Mouse (Mus musculus) urinary bladder, postnatal 4 days (tissue): ENCODE measurements around the gene Tec.

Experiments used
- DNase-seq, 2 experiments: peaks; one replicate each; pipeline ENCODE4 v3.0.0; 2021 to 2022; ENCODE audit warnings: low spot score in 2 of 2

Tec gene

GRCm38 (mm10) chr5:72891534-72891933, 23.3 kb upstream of the Tec start:
- peak in 1 of 2 experiments; percentile 36 for DNase-seq

GRCm38 (mm10) chr5:72888260-72888659, 20.0 kb upstream of the Tec start:
- DNase-seq = no peak

DNA sequence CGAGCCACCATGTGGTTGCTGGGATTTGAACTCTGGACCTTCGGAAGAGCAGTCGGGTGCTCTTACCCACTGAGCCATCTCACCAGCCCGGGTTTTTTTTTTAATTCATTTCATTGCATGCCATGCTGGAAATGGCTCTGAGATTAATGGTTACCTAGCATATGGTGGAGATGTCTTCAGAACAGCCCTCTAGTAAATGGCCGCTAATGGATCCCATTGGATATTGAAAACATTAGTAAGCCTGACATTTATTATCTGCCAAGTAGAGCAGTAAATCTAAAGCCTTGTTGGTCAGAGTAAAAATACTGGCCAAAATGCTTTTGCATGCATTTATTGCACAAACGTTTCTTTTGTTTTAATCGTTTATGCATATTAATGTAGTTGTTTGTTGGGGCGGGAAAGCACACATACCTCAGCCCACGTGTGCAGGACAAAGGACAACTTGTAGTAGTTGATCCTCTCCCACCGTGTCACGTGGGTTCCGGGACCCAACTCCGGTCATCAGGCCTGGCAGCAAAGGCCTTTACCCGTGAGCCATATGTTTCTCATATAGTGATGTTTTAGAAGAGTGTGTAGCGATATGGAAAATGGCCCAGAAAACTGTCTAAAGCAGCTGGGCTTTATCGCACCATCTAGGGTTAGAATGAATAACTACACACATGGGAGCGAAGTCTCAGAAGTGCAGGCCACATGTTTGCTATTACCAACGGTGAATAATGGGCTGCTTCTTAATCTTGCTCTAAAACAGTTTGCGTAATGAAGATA, 18.4 kb upstream of the Tec start:
- no peak for DNase-seq

DNA sequence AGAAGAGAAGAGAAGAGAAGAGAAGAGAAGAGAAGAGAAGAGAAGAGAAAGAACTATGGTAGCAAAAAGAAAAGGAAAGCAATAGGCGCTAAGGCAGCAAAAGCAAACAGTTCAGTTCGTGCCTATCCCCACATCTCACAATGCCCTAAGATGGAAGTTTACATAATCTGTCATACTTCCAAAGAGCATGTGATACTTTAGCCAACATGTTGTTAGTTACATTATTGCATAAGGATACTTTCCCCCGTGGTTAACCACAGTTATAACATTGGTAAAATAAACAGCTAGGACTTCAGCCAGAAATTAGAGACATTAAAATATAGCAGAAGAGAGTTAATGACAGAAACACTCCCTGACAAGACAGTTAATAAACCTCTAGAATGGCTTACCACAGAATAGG, 15.4 kb upstream of the Tec start:
- DNase-seq = no peak

- no peak for DNase-seq
These were observed 14.1 kb upstream of the Tec start for GRCm38 (mm10) chr5:72882412-72882765.

- no peak for DNase-seq
These were observed 13.6 kb upstream of the Tec start for GRCm38 (mm10) chr5:72881748-72882411.

DNA sequence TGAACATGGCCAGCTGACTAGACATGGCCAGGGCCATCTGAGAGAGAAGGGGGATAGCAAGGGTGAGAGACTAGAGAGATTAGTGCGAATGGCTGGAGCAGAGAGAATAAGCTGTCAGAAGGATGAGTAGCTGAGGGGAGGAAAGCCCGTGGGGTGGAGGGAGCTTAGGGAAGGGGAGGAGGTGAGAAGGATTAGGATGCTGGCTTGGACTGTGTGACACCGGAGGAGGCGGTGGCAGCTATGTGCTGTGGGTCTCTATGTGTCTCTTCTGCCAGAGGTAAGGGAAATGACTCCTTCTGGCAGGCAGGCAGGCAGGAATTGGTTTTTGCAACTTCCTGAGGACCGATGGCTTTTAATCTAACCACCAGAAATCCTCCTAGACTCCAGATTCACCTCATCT, 11.5 kb upstream of the Tec start:
- DNase-seq = no peak

GRCm38 (mm10) chr5:72871114-72871513, 2.8 kb upstream of the Tec start:
- no peak for DNase-seq

- no peak for DNase-seq
These were observed 1.7 kb upstream of the Tec start for GRCm38 (mm10) chr5:72869779-72870608.

DNA sequence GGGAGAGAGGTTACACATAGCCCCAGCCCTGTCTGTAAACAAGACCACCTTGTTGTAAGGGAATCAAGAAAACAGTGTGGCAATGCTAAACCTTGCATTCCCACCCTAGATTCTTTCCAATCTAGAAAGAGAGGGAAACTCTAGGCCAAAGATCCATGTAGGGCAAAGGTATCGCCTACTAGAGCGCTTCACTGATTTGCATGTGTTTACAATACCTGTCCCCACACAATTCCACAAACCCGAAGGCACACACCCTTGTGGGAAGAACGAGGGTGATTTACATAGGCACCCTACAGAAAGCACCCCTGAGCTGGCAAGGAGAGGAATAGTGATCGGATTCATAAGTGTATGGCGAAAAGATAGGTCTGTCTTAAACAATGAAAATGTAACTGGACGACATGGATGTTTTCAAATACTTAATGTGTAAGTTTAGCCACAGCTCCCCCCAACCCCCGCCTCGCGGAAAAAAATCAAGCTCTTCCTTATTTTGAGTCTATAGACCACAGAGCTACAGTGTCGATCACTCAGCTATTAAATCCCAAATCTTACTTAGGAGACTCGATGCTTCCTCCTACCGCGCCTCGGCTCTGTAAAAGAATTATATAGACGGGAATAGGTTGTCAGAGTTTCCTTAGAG, 1.1 kb downstream of the Tec start:
- no peak for DNase-seq

DNA sequence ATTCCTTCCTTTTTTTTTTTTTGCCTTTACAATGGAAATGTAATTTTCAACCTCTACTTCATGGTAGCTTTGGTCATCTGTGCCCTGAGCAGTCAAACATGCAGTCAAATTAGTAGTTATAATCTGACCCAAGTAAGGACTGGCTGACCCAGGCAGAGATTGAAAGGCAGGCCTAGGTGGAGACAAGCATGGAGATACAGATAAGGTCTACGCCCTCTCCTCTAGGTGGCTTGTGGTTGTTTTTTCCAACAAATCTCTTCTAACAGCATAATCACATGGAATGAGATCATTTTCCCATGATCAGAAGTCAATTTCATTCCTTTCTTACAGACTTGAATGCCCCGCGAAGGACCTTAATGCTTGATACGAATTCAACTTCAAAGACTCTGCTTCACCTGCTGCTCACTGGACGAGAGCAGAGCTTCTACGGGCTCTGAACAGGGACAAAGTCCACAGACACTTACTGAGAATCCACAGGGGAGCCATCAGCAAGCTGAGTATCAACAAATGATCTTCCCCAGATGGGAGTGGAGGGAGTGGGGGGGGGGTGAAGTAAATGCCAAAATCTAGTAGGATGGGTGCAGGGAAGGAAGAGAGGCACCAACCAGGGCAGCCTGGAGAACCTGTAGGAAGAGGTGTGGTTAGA, 1.9 kb downstream of the Tec start:
- DNase-seq = no peak

GRCm38 (mm10) chr5:72864654-72865178, 3.6 kb downstream of the Tec start:
- no peak for DNase-seq

DNA sequence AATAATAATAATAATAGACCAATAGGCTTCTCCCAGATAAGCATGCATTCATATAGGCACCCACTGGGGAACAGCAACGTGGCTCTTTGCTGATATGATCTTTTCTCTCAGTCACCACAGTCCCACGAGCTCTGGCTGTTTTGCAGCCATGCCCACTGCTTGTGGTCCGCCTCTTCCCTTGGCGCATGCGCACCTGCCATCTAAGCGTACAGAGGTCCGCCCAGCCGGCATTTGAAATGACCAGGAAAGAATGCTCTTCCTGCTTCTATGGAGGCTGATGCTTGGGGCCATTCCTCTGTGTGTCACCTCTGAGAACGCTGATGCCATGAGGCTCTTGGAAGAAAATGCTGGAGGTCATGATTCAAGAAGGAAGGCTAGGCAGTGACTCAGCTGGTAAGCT, 5.1 kb downstream of the Tec start:
- DNase-seq = no peak

DNA sequence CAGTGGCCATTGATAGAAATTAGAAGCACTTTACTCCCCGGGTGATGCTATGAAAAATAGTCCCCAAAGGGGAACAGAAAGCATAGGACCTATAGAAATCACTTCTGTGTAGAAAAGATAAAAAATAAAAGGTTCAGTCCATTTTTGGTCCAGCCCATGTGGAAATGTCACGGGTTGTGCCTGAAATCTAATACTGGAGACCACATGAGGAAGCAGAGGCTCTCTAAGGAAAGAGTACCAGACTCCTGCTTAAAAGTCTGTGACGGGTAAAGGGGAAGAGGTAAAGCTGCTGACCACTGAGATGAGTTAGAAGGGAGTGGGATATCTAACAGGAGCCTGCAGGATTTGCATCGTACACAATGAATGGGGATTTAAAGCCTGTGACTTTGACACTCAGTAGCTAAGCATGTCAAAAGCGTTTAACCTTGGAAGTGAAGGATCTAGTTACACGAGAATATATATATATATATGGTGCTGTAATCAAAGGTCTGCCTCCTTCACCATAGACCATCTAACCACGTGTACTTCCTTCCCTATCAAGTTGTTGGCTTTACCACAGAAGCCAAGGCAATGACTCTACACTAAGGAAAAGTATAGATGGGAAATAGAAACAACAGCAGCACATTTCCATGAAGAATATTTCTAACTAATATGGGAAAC, 6.4 kb downstream of the Tec start:
- no peak for DNase-seq

- DNase-seq = no peak
These were observed 7.4 kb downstream of the Tec start for GRCm38 (mm10) chr5:72860899-72861298.

GRCm38 (mm10) chr5:72858306-72858705, 10.0 kb downstream of the Tec start:
- DNase-seq = no peak

GRCm38 (mm10) chr5:72857756-72858155, 10.5 kb downstream of the Tec start:
- DNase-seq = no peak

- no peak for DNase-seq
These were observed 11.9 kb downstream of the Tec start for GRCm38 (mm10) chr5:72856255-72856878.

GRCm38 (mm10) chr5:72855685-72856124, 12.6 kb downstream of the Tec start:
- DNase-seq = peak; percentile 78 to 91
